Mouse (Mus musculus) myocyte (in vitro differentiated cells): ENCODE measurements around the gene Brpf3.

Experiments used
- CEBPB ChIP-seq: IDR thresholded peaks from 2 replicates; pipeline ENCODE4 v1.6.1; 2011; ENCODE audit warnings: mild to moderate bottlenecking, moderate library complexity; ENCODE audit not compliant: poor library complexity, insufficient read depth, severe bottlenecking
- MAX ChIP-seq: IDR thresholded peaks from one replicate; pipeline ENCODE4 v1.6.1; 2011; ENCODE audit warnings: low read depth, mild to moderate bottlenecking, control low read depth
- MYOD1 ChIP-seq, 3 experiments: IDR thresholded peaks; one replicate each; pipeline ENCODE4 v1.6.1; 2011; ENCODE audit warnings: control low read depth in 2 of 3, low read depth in 2 of 3, mild to moderate bottlenecking in 2 of 3, moderate library complexity in 1 of 3; ENCODE audit not compliant: insufficient read length in 2 of 3, control insufficient read depth in 1 of 3
- POLR2A ChIP-seq: IDR thresholded peaks from one replicate; pipeline ENCODE4 v1.6.1; 2011; ENCODE audit warnings: low read depth, mild to moderate bottlenecking, control low read depth, moderate library complexity; ENCODE audit not compliant: insufficient read length
- TCF12 ChIP-seq: IDR thresholded peaks from one replicate; pipeline ENCODE4 v1.6.1; 2011; ENCODE audit warnings: mild to moderate bottlenecking, control low read depth; ENCODE audit not compliant: poor library complexity, insufficient read depth, severe bottlenecking

DNA sequence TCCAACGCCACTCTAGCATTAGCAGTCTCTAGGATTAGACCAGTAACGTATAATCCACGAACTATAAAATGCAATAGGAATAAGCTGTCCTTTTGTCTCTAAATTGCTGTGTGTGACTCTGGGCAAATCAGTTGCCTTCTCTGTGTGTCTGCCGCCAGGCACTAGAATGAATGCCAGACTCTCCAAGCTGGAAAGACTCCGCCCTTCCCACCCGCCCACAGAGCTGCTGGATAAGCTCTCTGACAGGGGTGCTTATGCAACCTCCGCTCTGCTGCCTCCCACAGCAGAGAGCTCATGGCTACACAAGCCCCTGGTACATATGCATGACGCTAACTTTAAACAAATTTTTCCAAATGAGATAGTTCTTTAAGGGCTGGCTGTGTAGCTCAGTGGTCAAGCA lies 74.4 kb downstream of the Brpf3 start:
- TF ChIP-seq MAX (no peak), MYOD1 (IDR thresholded peaks at IDR 0.05; ENCODE audit: control insufficient read depth in 1 of 3, insufficient read length in 2 of 3, low read depth in 2 of 3) (no peak), POLR2A (no peak), TCF12 (no peak), CEBPB (peak; percentile 30; the same call in 1 of the 2 replicates)
